Mouse (Mus musculus): ENCODE measurements around the gene Rpusd1. TPM values are rescaled to one million over a fixed set of nuclear protein-coding genes. Genes with fewer than 3 reads are reported as not detected.

Gene Rpusd1
- polyA plus RNA-seq, 1 experiment, result 13.0 TPM

GRCm38 (mm10) chr17:25749314-25749713 is 21.8 kb downstream of the Rpusd1 start:
- H3K36me3 ChIP-seq (ENCODE audit: control insufficient read depth, insufficient read depth), result no peaks in the 10 kb centered on the region
- H3K27me3 ChIP-seq (ENCODE audit: control insufficient read depth, insufficient read depth, insufficient read length), result no peaks in the 10 kb centered on the region
- no peaks in the 10 kb centered on the region for H3K79me2 ChIP-seq (ENCODE audit: control insufficient read depth, insufficient read depth)
- H3ac ChIP-seq (ENCODE audit: control insufficient read depth, insufficient read length), result no peak overlapping the region
- TF ChIP-seq CEBPB (IDR thresholded peaks at IDR 0.05; ENCODE audit: insufficient read depth, poor library complexity, severe bottlenecking), result no peak
- no peak for TF ChIP-seq E2F4 (IDR thresholded peaks at IDR 0.05; ENCODE audit: insufficient read depth)
- no peak for TF ChIP-seq POLR2AphosphoS2 (IDR thresholded peaks at IDR 0.05; ENCODE audit: insufficient read length, low read depth)
- no peak for TF ChIP-seq USF1 (IDR thresholded peaks at IDR 0.05; ENCODE audit: low read depth)
- no peak for TF ChIP-seq REST (IDR thresholded peaks at IDR 0.05; ENCODE audit: insufficient read depth, insufficient read length)
- no peak for TF ChIP-seq MAX (IDR thresholded peaks at IDR 0.05; ENCODE audit: low read depth)
- no peak overlapping the region for H3K4me2 ChIP-seq (ENCODE audit: low read depth)
- H3K4me3 ChIP-seq, result no peak overlapping the region

GRCm38 (mm10) chr17:25751446-25751845 is 24.0 kb downstream of the Rpusd1 start:
- Histone ChIP-seq H3K36me3 (ENCODE audit: control insufficient read depth, insufficient read depth) (no peaks in the 10 kb centered on the region), H3K4me2 (ENCODE audit: low read depth) (peak overlapping the region; percentile 64), H3K27me3 (ENCODE audit: control insufficient read depth, insufficient read depth, insufficient read length) (no peaks in the 10 kb centered on the region), H3ac (ENCODE audit: control insufficient read depth, insufficient read length) (no peak overlapping the region), H3K79me2 (ENCODE audit: control insufficient read depth, insufficient read depth) (no peaks in the 10 kb centered on the region), H3K4me3 (peak overlapping the region; percentile 20)
- no peak for TF ChIP-seq TCF12 (IDR thresholded peaks at IDR 0.05; ENCODE audit: insufficient read depth, poor library complexity, severe bottlenecking)
- TF ChIP-seq POLR2AphosphoS2 (IDR thresholded peaks at IDR 0.05; ENCODE audit: insufficient read length, low read depth), result no peak
- no peak for TF ChIP-seq MYOD1 (IDR thresholded peaks at IDR 0.05; ENCODE audit: control insufficient read depth in 1 of 3, insufficient read length in 2 of 3, low read depth in 2 of 3)
- no peak for TF ChIP-seq CEBPB (IDR thresholded peaks at IDR 0.05; ENCODE audit: insufficient read depth, poor library complexity, severe bottlenecking)

GRCm38 (mm10) chr17:25754241-25754640 is 26.8 kb downstream of the Rpusd1 start, which contains the start of gene Msln:
Gene Msln (minus strand): TSS chr17:25754378.
- H3K4me3 ChIP-seq, result peak within 1 kb of the TSS; percentile 20
- TF ChIP-seq TCF12 (IDR thresholded peaks at IDR 0.05; ENCODE audit: insufficient read depth, poor library complexity, severe bottlenecking), result no peak
- peak; percentile 34 to 88 (median 37) for TF ChIP-seq MYOG (IDR thresholded peaks at IDR 0.05; ENCODE audit: control insufficient read depth in 1 of 3, insufficient read depth in 1 of 3, insufficient read length in 2 of 3, low read depth in 2 of 3)
- TF ChIP-seq POLR2A (IDR thresholded peaks at IDR 0.05; ENCODE audit: insufficient read length, low read depth), result peak; percentile 74
- TF ChIP-seq USF1 (IDR thresholded peaks at IDR 0.05; ENCODE audit: low read depth), result no peak
- peak; percentile 33 for TF ChIP-seq POLR2AphosphoS2 (IDR thresholded peaks at IDR 0.05; ENCODE audit: insufficient read length, low read depth)
- no peak for TF ChIP-seq E2F4 (IDR thresholded peaks at IDR 0.05; ENCODE audit: insufficient read depth)
- TF ChIP-seq TCF3 (IDR thresholded peaks at IDR 0.05; ENCODE audit: insufficient read length, low read depth), result no peak
- TF ChIP-seq CEBPB (IDR thresholded peaks at IDR 0.05; ENCODE audit: insufficient read depth, poor library complexity, severe bottlenecking), result no peak
- TF ChIP-seq MAX (IDR thresholded peaks at IDR 0.05; ENCODE audit: low read depth), result no peak
- no peak for TF ChIP-seq REST (IDR thresholded peaks at IDR 0.05; ENCODE audit: insufficient read depth, insufficient read length)
- peak; percentile 11 to 88 (median 53) for TF ChIP-seq MYOD1 (IDR thresholded peaks at IDR 0.05; ENCODE audit: control insufficient read depth in 1 of 3, insufficient read length in 2 of 3, low read depth in 2 of 3)
- no peak for TF ChIP-seq SRF (IDR thresholded peaks at IDR 0.05; ENCODE audit: control insufficient read depth, insufficient read length, low read depth)
- H3K79me2 ChIP-seq (ENCODE audit: control insufficient read depth, insufficient read depth), result no peaks in the 10 kb centered on the region
- H3ac ChIP-seq (ENCODE audit: control insufficient read depth, insufficient read length), result no peak within 1 kb of the TSS
- peak within 1 kb of the TSS; percentile 64 for H3K4me2 ChIP-seq (ENCODE audit: low read depth)
- H3K36me3 ChIP-seq (ENCODE audit: control insufficient read depth, insufficient read depth), result no peaks in the 10 kb centered on the region
- no peaks in the 10 kb centered on the region for H3K27me3 ChIP-seq (ENCODE audit: control insufficient read depth, insufficient read depth, insufficient read length)

- Histone ChIP-seq H3K4me2 (ENCODE audit: low read depth) (peak overlapping the region; percentile 64), H3ac (ENCODE audit: control insufficient read depth, insufficient read length) (no peak overlapping the region)
- TF ChIP-seq TCF12 (IDR thresholded peaks at IDR 0.05; ENCODE audit: insufficient read depth, poor library complexity, severe bottlenecking), result no peak
- no peak for TF ChIP-seq MAX (IDR thresholded peaks at IDR 0.05; ENCODE audit: low read depth)
- no peak for TF ChIP-seq POLR2A (IDR thresholded peaks at IDR 0.05; ENCODE audit: insufficient read length, low read depth)
- TF ChIP-seq SRF (IDR thresholded peaks at IDR 0.05; ENCODE audit: control insufficient read depth, insufficient read length, low read depth), result no peak
- no peak for TF ChIP-seq TCF3 (IDR thresholded peaks at IDR 0.05; ENCODE audit: insufficient read length, low read depth)
Observed at GRCm38 (mm10) chr17:25755086-25755485, 27.6 kb downstream of the Rpusd1 start.

DNA sequence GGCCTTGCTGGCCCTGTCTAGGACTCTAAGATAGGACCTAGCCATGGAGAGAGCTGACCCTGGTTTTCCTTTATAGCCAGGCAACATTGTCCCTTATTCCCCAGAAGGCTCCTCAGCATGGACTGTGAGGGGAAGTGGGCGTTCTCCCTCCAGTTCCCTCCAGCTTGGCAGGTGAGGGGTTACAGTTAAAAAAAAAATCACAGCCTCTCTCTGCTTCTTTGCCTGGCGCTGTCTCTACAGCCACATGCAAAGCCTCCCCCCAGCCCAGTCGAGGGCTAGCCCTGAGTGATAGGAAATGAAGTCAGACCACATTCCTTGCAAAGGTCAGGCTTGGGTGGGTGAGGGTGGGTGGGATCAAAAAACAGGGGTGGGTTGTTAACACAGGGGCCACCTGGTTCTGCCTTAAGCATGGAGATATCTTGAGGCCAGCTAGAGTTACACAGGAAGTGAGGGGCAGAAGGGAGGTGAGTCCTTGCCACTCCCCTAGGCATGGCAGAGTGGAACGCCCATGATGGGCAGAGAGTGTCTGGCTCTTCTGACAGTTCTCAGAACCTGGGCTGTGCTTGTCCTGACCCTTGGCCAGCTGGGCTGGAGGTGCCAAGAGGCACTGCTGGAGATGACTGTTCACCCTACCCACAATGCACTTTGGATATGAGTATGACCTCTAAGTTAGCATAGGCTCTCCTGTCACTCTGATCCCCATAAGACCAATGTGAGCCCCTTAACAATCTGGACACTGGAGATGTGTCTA is 28.3 kb downstream of the Rpusd1 start:
- H3K36me3 ChIP-seq (ENCODE audit: control insufficient read depth, insufficient read depth), result no peaks in the 10 kb centered on the region
- no peak overlapping the region for H3ac ChIP-seq (ENCODE audit: control insufficient read depth, insufficient read length)
- TF ChIP-seq MYOD1 (IDR thresholded peaks at IDR 0.05; ENCODE audit: control insufficient read depth in 1 of 3, insufficient read length in 2 of 3, low read depth in 2 of 3) (peak in 1 of 3 experiments; percentile 66), TCF3 (IDR thresholded peaks at IDR 0.05; ENCODE audit: insufficient read length, low read depth) (no peak), MYOG (IDR thresholded peaks at IDR 0.05; ENCODE audit: control insufficient read depth in 1 of 3, insufficient read depth in 1 of 3, insufficient read length in 2 of 3, low read depth in 2 of 3) (peak in 1 of 3 experiments; percentile 70)
- peak overlapping the region; percentile 68 for H3K4me2 ChIP-seq (ENCODE audit: low read depth)
- H3K4me3 ChIP-seq, result no peak overlapping the region
- no peaks in the 10 kb centered on the region for H3K79me2 ChIP-seq (ENCODE audit: control insufficient read depth, insufficient read depth)
- H3K27me3 ChIP-seq (ENCODE audit: control insufficient read depth, insufficient read depth, insufficient read length), result no peaks in the 10 kb centered on the region

More at GRCm38 (mm10) chr17:25755086-25755485, 27.6 kb downstream of the Rpusd1 start:
- no peaks in the 10 kb centered on the region for H3K27me3 ChIP-seq (ENCODE audit: control insufficient read depth, insufficient read depth, insufficient read length)
- no peaks in the 10 kb centered on the region for H3K79me2 ChIP-seq (ENCODE audit: control insufficient read depth, insufficient read depth)
- no peaks in the 10 kb centered on the region for H3K36me3 ChIP-seq (ENCODE audit: control insufficient read depth, insufficient read depth)
- H3K4me3 ChIP-seq, result no peak overlapping the region

Measured in myocyte (in vitro differentiated cells).